Mouse (Mus musculus) brain, embryonic 14.5 days (tissue): ENCODE measurements around the gene Pank4. TPM values are rescaled to one million over a fixed set of nuclear protein-coding genes. Genes with fewer than 3 reads are reported as not detected.

ENCODE experiments used
- DNase-seq: peaks from one replicate; pipeline ENCODE4 v3.0.0-alpha.2; 2011; ENCODE audit warnings: low read depth
- CTCF ChIP-seq: fragments of 200-500 bp; IDR thresholded peaks from 2 replicates; pipeline ENCODE4 v1.5.1; 2012; ENCODE audit warnings: inconsistent platforms, mild to moderate bottlenecking, moderate library complexity, borderline replicate concordance; ENCODE audit not compliant: insufficient read depth, insufficient read length; ENCODE audit errors: extremely low read depth
- POLR2A ChIP-seq: fragments of 200-500 bp; IDR thresholded peaks from 2 replicates; pipeline ENCODE4 v1.6.1; 2012; ENCODE audit warnings: mild to moderate bottlenecking, inconsistent platforms, borderline replicate concordance; ENCODE audit not compliant: poor library complexity, insufficient read depth, insufficient read length, severe bottlenecking; ENCODE audit errors: extremely low read depth
- polyA plus RNA-seq: library from polyadenylated mRNA; depleted of rRNA; stranded (reverse); fragments of >200 nt; gene quantifications from 2 replicates; pipeline ENCODE4 v1.2.3, GENCODE M21; 2012; rRNA removed

Pank4 gene
- polyA plus RNA-seq, 1 experiment: 68.0 TPM

- TF ChIP-seq CTCF: 0 out of 2 replicates have a peak, but pooled peaks have one; percentile 2
- no peak for TF ChIP-seq POLR2A
- DNase-seq: no peak
These were observed 54.8 kb downstream of the Pank4 start for GRCm38 (mm10) chr4:155018601-155019335.

GRCm38 (mm10) chr4:155019336-155019847 is 55.5 kb downstream of the Pank4 start:
- TF ChIP-seq POLR2A (no peak), CTCF (no peak)
- DNase-seq: peak; percentile 90

- no peak for DNase-seq
- no peak for TF ChIP-seq POLR2A
- no peak for TF ChIP-seq CTCF
These were observed 56.2 kb downstream of the Pank4 start for GRCm38 (mm10) chr4:155020141-155020540.

- TF ChIP-seq POLR2A (no peak), CTCF (no peak)
- DNase-seq: no peak
These were observed 56.9 kb downstream of the Pank4 start for GRCm38 (mm10) chr4:155020813-155021212.

- DNase-seq: no peak
- TF ChIP-seq POLR2A (no peak), CTCF (no peak)
These were observed 58.4 kb downstream of the Pank4 start for GRCm38 (mm10) chr4:155022228-155022855.

GRCm38 (mm10) chr4:155024170-155025010 is 60.5 kb downstream of the Pank4 start:
- no peak for TF ChIP-seq POLR2A
- TF ChIP-seq CTCF: no peak
- DNase-seq: peak; percentile 75

Other genes starting within 250 kb of the Pank4 start
- 0.50 and 1.00 TPM in 2 replicates for gene Ttc34, start 126.7 kb upstream of the Pank4 start, polyA plus RNA-seq
- gene Mmel1, start 94.5 kb upstream of the Pank4 start, polyA plus RNA-seq: 0.29 and 0.30 TPM in 2 replicates
- 28.9 and 30.7 TPM in 2 replicates for gene Fam213b, start 65.0 kb upstream of the Pank4 start, polyA plus RNA-seq
- 0.79 and 1.8 TPM in 2 replicates for gene Tnfrsf14, start 35.6 kb upstream of the Pank4 start, polyA plus RNA-seq
- gene Hes5, start 3.2 kb upstream of the Pank4 start, polyA plus RNA-seq: 76.0 and 114 TPM in 2 replicates
- 33.7 and 37.6 TPM in 2 replicates for gene Plch2, start 92.7 kb downstream of the Pank4 start, polyA plus RNA-seq
- gene Pex10, start 102.9 kb downstream of the Pank4 start, polyA plus RNA-seq: 19.2 and 27.0 TPM in 2 replicates
- 84.0 and 95.7 TPM in 2 replicates for gene Rer1, start 122.3 kb downstream of the Pank4 start, polyA plus RNA-seq
- gene Morn1, start 122.5 kb downstream of the Pank4 start, polyA plus RNA-seq: 8.0 and 12.6 TPM in 2 replicates